Mouse (Mus musculus) erythroblast, adult 5-6 weeks (primary cell): Measurements from ENCODE around the gene Gm45521. TPM values are rescaled to one million over a fixed set of nuclear protein-coding genes. Genes with fewer than 3 reads are reported as not detected.
"Not testable (repeated sequence)": the region's sequence is repeated elsewhere in the genome, so short reads cannot be mapped to it uniquely, and the experiment has no call there.

ENCODE experiments used
- ATAC-seq: replicated peaks from 2 replicates; pipeline ENCODE4 v1.8.0; 2016; ENCODE audit warnings: moderate number of reproducible peaks, mild to moderate bottlenecking, moderate TSS enrichment, inconsistent platforms; ENCODE audit not compliant: poor library complexity, low FRiP score, severe bottlenecking
- total RNA-seq, 2 experiments: library from RNA; stranded (forward) in 1 of 2; stranded (reverse) in 1 of 2; fragments of 150-400 nt in 1 of 2; fragments of 200-764, 138-1000 nt in 1 of 2; gene quantifications; 2 replicates each; pipeline versions ENCODE4 v1.2.3 to v1.2.4; 2015 to 2017; ENCODE audit warnings: low replicate concordance in 2 of 2

Gm45521 gene
- total RNA-seq, 2 experiments from 2014 or later: not detected

DNA sequence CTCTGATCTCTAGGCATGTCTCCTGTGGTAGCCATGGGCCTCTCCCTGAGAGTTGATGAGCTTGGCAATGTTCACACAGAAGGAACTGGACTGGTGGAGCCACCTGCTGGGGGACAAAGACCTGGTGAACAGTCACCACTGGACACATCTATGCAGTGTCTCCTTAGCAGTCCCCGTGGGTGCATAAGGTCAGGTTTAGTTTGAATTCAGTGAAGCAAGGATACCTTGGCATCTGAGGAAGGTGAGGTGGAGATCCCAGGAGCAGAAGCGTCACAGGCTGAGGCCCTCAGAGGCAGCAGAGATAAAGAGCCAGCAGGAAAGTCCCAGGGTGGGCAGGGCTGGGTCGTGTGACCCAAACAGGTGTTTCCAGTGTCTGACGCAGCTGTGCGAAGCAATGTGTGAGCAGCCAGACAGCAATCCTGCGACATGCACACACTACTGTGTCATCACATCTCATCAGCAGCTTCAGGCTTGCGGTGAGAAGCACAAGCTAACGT lies 37.2 kb downstream of the Gm45521 start, which contains the start of gene Dnase1l3:
TSS of gene Dnase1l3 (minus strand) at position 303 of the 497 bp plus-strand sequence.
- no peak for ATAC-seq

DNA sequence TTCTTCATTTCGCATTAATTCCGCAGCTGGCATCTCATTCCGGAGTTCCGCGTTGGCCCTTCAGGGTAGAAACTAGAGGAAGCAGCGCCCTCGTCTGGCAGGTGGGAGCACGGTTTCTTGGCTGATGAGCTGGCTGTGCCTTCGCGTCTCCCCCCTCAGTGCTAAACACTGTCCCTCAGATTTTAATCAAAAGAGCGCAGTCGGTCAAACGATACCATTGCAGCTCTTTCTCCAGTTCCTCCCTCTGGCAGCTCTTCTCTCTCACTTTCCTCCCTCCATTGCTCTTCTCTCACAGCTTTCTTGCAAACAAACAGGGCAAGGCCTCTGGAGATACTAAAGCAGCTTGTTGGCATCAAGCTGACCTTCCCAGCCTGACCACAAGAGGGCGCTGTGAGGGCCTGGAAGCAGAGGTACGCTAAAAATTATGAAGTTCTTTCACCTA lies 40.2 kb downstream of the Gm45521 start:
- peak; percentile 46; the same call in 1 of the 2 replicates for ATAC-seq

DNA sequence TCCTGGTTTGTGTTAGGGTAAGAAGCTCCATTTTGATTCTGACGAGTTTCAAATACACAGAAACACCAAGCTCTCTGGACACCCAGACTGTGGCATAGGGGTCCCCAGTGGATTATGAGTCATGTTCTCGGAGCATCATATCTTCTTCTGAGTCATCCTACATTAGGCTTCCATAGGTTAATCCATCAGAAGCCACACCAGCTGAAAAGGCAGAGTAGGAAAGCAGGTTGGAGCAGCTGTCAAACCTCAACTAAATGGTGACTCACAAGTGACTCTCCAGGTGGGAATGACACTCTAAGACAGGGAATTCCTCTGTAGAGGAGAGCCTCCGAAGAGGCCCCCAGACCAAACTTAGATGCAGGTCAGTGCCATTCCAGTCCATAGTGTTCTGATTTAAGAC lies 41.9 kb downstream of the Gm45521 start:
- no peak for ATAC-seq

DNA sequence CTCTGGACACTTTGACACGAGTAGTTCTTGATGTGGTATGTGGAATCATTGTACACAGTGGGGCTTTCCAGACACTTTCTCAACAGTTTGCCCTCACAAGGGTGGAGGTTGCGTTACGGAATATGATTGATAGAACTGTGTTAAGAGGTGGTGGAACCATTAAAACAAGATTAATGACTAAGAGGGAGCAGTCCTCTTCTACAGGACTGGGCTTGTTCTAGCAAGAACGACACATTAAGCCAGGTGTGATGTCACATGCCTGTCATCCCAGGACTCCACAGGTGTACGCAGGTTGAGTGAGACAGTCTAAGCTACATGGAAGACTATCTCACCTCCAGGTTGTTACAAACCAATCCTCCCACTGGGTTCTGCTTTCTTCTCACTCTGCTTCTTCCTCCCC lies 42.3 kb downstream of the Gm45521 start:
- no peak for ATAC-seq

DNA sequence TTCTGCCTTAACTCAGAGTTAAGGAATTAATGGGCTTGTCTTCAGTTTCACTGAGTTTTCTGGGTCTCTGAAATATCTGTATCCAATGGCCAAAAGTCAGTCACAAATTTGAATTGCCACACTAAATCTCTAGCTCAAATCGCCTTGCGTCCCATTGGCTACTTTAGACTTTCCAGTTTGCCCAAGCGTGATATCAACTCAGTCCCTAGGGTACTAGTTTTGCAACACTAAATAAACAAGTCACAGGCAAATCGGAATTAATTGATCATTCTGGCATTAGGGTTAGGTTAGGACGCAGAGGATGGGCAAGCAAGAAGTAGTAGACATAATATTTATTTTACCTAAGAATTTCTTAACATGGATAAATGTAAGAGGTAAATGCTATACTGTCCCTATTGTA lies 43.2 kb downstream of the Gm45521 start:
- ATAC-seq: no peak

DNA sequence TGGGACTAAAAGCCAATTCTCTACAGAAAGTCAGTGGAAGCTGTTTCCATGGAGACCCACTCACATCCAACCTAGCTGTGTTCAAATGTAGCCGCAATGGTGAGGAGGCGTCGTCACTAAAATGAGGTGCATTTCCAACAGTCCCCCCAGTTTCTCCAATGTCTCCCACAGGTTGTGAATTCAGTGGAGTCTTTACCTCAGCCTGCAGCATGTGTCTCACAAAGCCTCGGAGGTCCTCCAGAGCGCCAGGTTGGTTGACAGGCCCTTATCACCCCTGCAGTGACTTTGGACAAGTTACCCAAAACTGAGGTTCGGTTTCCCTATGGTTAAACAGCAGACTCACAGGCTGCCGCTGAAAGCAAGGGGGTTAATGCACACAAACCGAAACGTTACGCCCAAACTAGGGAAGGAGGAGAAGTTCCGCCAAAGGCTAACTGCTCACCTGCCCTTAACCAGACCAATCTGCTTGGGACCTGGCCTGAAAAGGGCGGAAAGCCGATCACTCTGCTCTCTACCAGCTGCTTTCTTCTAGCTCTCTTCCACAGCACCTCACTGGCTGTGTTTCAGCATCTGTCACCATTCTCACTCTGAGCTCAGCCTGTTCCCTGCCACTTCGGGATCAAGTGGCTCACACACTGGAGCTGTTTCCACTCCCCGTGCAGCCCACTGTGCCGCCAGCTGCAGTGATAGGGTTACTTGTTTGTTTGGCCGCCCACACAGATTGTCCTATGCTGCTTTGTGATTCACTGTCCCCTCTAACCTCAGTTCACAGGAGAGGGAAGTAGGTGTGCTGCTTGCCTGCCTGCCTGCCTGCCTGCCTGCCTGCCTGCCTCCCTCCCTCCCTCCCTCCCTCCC lies 44.0 kb downstream of the Gm45521 start:
- no peak for ATAC-seq

DNA sequence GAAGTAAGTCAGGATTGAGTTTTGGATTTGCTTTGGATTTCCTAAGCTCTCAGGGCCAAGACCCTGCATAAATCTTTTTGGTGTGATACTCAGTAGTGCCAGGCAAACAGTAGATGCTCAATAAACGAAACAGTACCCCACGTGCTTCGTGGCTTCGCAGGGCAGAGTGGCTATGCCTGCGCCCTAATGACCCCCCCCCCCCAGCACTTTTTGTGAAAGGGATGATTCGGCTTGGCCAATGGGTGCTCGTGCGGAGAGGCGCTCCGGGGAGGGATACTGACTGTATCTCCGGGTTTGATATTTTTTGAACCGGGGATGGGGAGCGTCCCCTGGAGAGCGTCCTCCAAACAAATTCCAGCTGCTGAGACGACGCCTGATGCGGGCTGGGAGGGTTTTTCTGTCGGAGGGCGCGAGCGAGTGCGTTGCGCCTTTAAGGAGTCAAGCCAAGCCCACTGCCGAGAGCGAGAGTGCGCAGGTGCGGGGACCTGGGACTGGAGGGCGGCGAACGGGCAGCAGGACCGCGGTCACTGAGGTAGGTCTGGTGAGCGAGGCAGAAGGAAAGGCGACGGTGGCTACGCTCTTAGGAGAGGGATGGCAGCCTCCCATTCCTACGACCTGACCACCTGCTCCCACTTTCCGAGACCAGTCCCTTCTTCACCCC lies 45.5 kb downstream of the Gm45521 start, which contains the start of gene Abhd6:
TSS of gene Abhd6 (plus strand) at position 471 of the 661 bp plus-strand sequence.
- ATAC-seq: no peak

DNA sequence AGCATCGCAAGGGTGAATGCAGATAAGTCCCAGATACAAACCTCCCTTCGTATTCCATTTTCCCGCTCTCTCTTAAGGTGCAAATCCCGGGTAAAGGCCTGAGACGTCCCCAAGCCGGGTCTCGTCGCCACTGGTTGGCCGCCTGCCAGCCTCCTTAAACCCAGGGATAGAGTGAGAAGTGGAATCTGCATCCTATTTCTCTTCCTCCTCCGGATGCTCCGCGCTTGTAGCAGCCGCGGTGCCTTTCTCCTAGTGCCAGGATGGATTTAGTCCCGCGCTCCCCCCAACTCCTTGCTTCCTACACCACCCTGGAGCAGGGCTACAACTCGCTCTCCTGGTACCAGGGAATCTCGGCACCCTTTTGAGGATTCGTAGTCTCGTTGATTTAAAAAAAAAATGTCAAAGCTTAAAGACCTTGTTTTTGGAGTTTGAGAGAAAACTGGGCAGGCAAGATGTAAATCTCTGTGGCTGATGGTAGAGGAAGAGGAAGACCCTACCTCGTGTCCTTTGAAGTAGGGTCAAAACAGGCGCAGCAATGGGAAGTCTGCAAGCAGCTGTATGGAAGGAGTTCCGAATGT lies 46.1 kb downstream of the Gm45521 start:
- no peak for ATAC-seq

DNA sequence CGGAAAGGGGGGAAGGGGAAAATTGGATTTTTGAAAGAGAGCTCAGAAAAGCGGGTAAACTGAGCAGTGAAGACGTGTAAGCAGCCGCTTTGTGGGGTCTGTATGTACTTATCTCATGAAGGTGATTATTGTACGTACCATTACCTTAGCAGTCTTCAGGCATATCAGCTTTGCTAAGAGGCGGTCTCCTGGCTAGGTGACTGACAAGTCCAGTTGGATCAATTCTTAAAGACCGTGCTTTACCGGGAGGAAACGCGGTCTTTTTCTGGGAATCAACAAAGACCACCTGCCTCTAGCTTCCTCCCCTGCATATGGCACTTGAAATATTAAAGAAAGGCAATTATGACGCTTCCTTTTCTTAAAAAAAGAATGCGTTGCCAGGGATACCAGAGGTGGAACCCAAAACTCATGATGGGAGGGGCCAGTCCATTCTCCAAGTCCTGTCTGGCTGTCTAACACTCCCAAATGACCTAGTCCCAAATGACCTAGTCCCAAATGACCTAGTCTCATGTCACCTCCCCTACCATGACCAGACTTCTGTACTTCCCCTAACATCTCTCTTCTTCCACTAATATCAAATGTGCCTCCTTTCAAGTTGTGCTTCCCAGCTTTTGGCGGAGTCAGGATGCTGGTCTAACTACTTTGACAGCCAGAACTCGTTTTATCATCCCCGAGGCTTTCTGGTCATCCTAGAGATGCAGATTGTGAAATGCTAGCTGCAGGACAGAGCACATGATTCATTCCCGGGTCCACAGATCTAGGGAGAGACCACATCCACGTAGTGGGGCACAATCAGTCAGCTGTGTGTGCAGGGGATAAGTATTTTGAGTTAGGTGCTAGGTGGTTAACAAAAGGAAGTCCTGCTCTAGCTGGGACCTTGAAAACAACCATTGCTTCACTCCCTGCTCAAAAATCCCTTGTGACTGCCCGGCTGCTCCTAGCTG lies 46.9 kb downstream of the Gm45521 start:
- ATAC-seq: no peak

DNA sequence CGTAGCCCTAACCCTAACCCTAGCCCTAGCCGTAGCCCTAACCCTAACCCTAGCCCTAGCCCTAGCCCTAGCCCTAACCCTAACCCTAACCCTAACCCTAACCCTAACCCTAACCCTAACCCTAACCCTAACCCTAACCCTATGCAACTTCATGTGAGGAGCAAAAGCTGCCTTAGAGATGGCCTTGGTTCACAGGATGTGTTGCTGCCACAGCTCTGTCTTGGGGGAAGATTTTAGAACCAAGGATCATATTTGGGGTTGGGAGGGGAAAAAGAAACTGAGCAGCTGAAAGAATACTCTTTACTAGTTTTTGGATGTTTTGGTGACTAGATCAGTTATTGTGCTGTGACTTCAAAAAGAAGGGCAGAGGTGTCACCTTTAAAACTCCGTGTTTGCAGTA lies 49.0 kb downstream of the Gm45521 start:
- not testable (repeated sequence) for ATAC-seq

DNA sequence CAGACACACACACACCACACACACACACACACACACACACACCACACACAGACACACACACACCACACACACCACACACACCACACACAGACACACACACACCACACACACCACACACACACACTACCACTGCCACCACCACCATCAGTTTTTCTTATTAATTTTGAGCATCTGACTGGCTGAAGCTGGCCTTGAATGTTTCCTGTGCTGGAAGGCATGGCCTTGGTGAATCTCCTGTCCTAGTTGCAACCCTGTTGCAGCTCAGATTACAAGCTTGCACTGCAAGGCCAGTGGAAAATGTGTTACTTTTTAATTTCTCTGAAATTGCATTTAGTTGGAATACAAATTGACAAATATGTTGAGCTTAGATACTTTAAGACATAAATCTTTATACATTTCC lies 50.0 kb downstream of the Gm45521 start:
- ATAC-seq: no peak

DNA sequence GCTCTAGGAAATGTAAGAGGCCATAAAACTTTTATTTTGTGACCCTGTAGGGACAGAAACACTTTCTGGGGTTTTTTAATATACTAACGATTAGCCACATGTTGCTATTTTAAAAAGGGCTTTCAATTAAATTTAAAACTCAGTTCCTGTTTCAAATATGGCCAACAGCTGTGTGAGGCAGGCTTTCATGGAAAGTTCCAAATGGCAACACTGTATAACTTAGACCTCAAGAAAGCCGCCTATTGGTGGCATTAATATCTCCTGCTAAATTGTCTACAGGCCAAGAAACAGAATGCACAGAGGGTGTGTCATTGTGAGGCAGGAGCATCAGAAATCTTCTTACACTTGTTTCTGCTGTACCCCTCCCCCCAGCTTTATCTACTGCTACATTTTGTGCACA lies 50.4 kb downstream of the Gm45521 start:
- ATAC-seq: no peak

DNA sequence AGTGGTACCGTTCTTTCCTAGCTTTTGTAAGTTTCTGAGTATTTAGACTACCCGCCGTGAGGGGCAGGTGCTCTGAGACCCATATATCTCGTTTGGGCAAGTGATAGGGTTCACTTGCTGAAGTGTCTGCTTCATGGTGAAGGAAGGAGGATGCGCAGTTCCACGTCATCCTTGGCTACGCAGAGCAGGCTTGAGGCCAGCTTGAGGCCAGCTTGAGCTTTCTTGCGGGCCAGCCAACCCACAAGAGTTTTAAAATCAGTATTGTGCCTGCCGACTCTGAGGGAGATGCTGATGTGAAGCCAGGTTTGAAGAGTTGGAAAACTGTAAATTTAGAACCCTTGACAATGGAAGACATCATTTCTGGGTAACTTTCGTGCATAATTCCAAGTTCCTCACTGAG lies 50.8 kb downstream of the Gm45521 start:
- ATAC-seq: no peak

Other genes starting within 250 kb of the Gm45521 start
- not detected in 2 replicates for gene Gm26661, start 165.7 kb upstream of the Gm45521 start, total RNA-seq (2015; ENCODE audit: low replicate concordance)
- gene Gm26661, start 165.7 kb upstream of the Gm45521 start, total RNA-seq (2017; ENCODE audit: low replicate concordance): not detected in 2 replicates
- 2.7 and 3.8 TPM in 2 replicates for gene Flnb, start 139.3 kb upstream of the Gm45521 start, total RNA-seq (2015; ENCODE audit: low replicate concordance)
- gene Flnb, start 139.3 kb upstream of the Gm45521 start, total RNA-seq (2017; ENCODE audit: low replicate concordance): 2.0 and 2.2 TPM in 2 replicates
- gene Dnase1l3, start 37.3 kb downstream of the Gm45521 start, total RNA-seq (2015; ENCODE audit: low replicate concordance): 0.19 TPM in 1 of 2 replicates, not detected in the other
- gene Dnase1l3, start 37.3 kb downstream of the Gm45521 start, total RNA-seq (2017; ENCODE audit: low replicate concordance): not detected in 2 replicates
- gene Abhd6, start 45.6 kb downstream of the Gm45521 start, total RNA-seq (2015; ENCODE audit: low replicate concordance): not detected in 2 replicates
- not detected in 2 replicates for gene Abhd6, start 45.6 kb downstream of the Gm45521 start, total RNA-seq (2017; ENCODE audit: low replicate concordance)
- gene Rpp14, start 123.1 kb downstream of the Gm45521 start, total RNA-seq (2015; ENCODE audit: low replicate concordance): 5.4 and 7.1 TPM in 2 replicates
- 11.7 and 14.0 TPM in 2 replicates for gene Rpp14, start 123.1 kb downstream of the Gm45521 start, total RNA-seq (2017; ENCODE audit: low replicate concordance)
- 11.7 and 16.1 TPM in 2 replicates for gene Pxk, start 140.9 kb downstream of the Gm45521 start, total RNA-seq (2015; ENCODE audit: low replicate concordance)
- 3.9 and 9.6 TPM in 2 replicates for gene Pxk, start 140.9 kb downstream of the Gm45521 start, total RNA-seq (2017; ENCODE audit: low replicate concordance)
- gene Pdhb, start 215.7 kb downstream of the Gm45521 start, total RNA-seq (2015; ENCODE audit: low replicate concordance): 26.9 and 51.2 TPM in 2 replicates
- 56.0 and 56.1 TPM in 2 replicates for gene Pdhb, start 215.7 kb downstream of the Gm45521 start, total RNA-seq (2017; ENCODE audit: low replicate concordance)